Mouse (Mus musculus): ENCODE results near the gene Wfikkn2. TPM values are rescaled to one million over a fixed set of nuclear protein-coding genes. Genes with fewer than 3 reads are reported as not detected.
A peak's percentile ranks its signal among the peaks of the same experiment; 100 is the strongest.

Gene Wfikkn2
- polyA plus RNA-seq, 1 experiment from 2014 or later, result 4.1 TPM

- WGBS, result 89% methylated on average over 11 of the region's 11 CpGs
- ATAC-seq, result no peak
- H3K9ac ChIP-seq (ENCODE audit: low read depth, low read length), result no peak within 1 kb of the TSS
Observed at GRCm38 (mm10) chr11:94281199-94282181, 35.7 kb upstream of the Wfikkn2 start, which contains the start of gene Gm21885. TSS of gene Gm21885 (plus strand) at chr11:94281873.

GRCm38 (mm10) chr11:94276869-94277337 is 31.1 kb upstream of the Wfikkn2 start:
- H3K36me3 ChIP-seq (ENCODE audit: control insufficient read depth, insufficient read depth, low read length), result no peaks in the 10 kb centered on the region
- H3K9me3 ChIP-seq (replicated peaks; ENCODE audit: control insufficient read depth, low read length, poor library complexity, severe bottlenecking), result no peaks in the 10 kb centered on the region
- peak overlapping the region; percentile 17 for H3K4me3 ChIP-seq (ENCODE audit: low read depth, low read length)
- peak; percentile 81 for ATAC-seq
- no peak overlapping the region for H3K27ac ChIP-seq (ENCODE audit: low read length)
- peak overlapping the region; percentile 50 for H3K9ac ChIP-seq (ENCODE audit: low read depth, low read length)
- WGBS, result 4% methylated on average over 20 of the region's 20 CpGs
- no peaks in the 10 kb centered on the region for H3K27me3 ChIP-seq (ENCODE audit: control insufficient read depth, insufficient read depth, low read depth, low read length)
- H3K4me2 ChIP-seq (ENCODE audit: low read length), result peak overlapping the region; percentile 51
- peaks cover 7% of the 10 kb centered on the region; the same call in 1 of the 2 replicates for H3K4me1 ChIP-seq (ENCODE audit: control insufficient read depth, insufficient read depth, low read length)

More at GRCm38 (mm10) chr11:94281199-94282181, 35.7 kb upstream of the Wfikkn2 start, which contains the start of gene Gm21885:
- Histone ChIP-seq H3K36me3 (ENCODE audit: control insufficient read depth, insufficient read depth, low read length) (peaks cover 8% of the 10 kb centered on the region), H3K4me1 (ENCODE audit: control insufficient read depth, insufficient read depth, low read length) (peaks cover 6% of the 10 kb centered on the region; the same call in 1 of the 2 replicates), H3K9me3 (replicated peaks; ENCODE audit: control insufficient read depth, low read length, poor library complexity, severe bottlenecking) (no peaks in the 10 kb centered on the region), H3K27me3 (ENCODE audit: control insufficient read depth, insufficient read depth, low read depth, low read length) (no peaks in the 10 kb centered on the region), H3K27ac (ENCODE audit: low read length) (no peak within 1 kb of the TSS), H3K4me3 (ENCODE audit: low read depth, low read length) (no peak within 1 kb of the TSS), H3K4me2 (ENCODE audit: low read length) (no peak within 1 kb of the TSS)

GRCm38 (mm10) chr11:94275686-94276085 is 29.9 kb upstream of the Wfikkn2 start:
- Histone ChIP-seq H3K36me3 (ENCODE audit: control insufficient read depth, insufficient read depth, low read length) (no peaks in the 10 kb centered on the region), H3K4me3 (ENCODE audit: low read depth, low read length) (no peak overlapping the region), H3K4me2 (ENCODE audit: low read length) (no peak overlapping the region), H3K27me3 (ENCODE audit: control insufficient read depth, insufficient read depth, low read depth, low read length) (no peaks in the 10 kb centered on the region), H3K9ac (ENCODE audit: low read depth, low read length) (no peak overlapping the region), H3K4me1 (ENCODE audit: control insufficient read depth, insufficient read depth, low read length) (peaks cover 7% of the 10 kb centered on the region; the same call in 1 of the 2 replicates), H3K9me3 (replicated peaks; ENCODE audit: control insufficient read depth, low read length, poor library complexity, severe bottlenecking) (no peaks in the 10 kb centered on the region), H3K27ac (ENCODE audit: low read length) (no peak overlapping the region)
- 95% methylated on average over 2 of the region's 2 CpGs for WGBS
- no peak for ATAC-seq

- 81% methylated on average over 7 of the region's 7 CpGs for WGBS
Observed at GRCm38 (mm10) chr11:94275226-94275625, 29.4 kb upstream of the Wfikkn2 start.

GRCm38 (mm10) chr11:94274206-94274867 is 28.5 kb upstream of the Wfikkn2 start:
- Histone ChIP-seq H3K4me1 (ENCODE audit: control insufficient read depth, insufficient read depth, low read length) (peaks cover 4% of the 10 kb centered on the region; the same call in 1 of the 2 replicates), H3K36me3 (ENCODE audit: control insufficient read depth, insufficient read depth, low read length) (no peaks in the 10 kb centered on the region), H3K27ac (ENCODE audit: low read length) (no peak overlapping the region), H3K4me2 (ENCODE audit: low read length) (no peak overlapping the region), H3K9ac (ENCODE audit: low read depth, low read length) (no peak overlapping the region), H3K9me3 (replicated peaks; ENCODE audit: control insufficient read depth, low read length, poor library complexity, severe bottlenecking) (no peaks in the 10 kb centered on the region), H3K4me3 (ENCODE audit: low read depth, low read length) (no peak overlapping the region), H3K27me3 (ENCODE audit: control insufficient read depth, insufficient read depth, low read depth, low read length) (no peaks in the 10 kb centered on the region)
- no peak for ATAC-seq
- WGBS, result 93% methylated on average over 10 of the region's 10 CpGs

More at GRCm38 (mm10) chr11:94275226-94275625, 29.4 kb upstream of the Wfikkn2 start:
- H3K9ac ChIP-seq (ENCODE audit: low read depth, low read length), result no peak overlapping the region
- no peak overlapping the region for H3K4me2 ChIP-seq (ENCODE audit: low read length)
- H3K27ac ChIP-seq (ENCODE audit: low read length), result no peak overlapping the region
- peaks cover 6% of the 10 kb centered on the region; the same call in 1 of the 2 replicates for H3K4me1 ChIP-seq (ENCODE audit: control insufficient read depth, insufficient read depth, low read length)
- no peak for ATAC-seq
- H3K36me3 ChIP-seq (ENCODE audit: control insufficient read depth, insufficient read depth, low read length), result no peaks in the 10 kb centered on the region
- no peaks in the 10 kb centered on the region for H3K27me3 ChIP-seq (ENCODE audit: control insufficient read depth, insufficient read depth, low read depth, low read length)
- no peaks in the 10 kb centered on the region for H3K9me3 ChIP-seq (replicated peaks; ENCODE audit: control insufficient read depth, low read length, poor library complexity, severe bottlenecking)
- H3K4me3 ChIP-seq (ENCODE audit: low read depth, low read length), result no peak overlapping the region

GRCm38 (mm10) chr11:94272960-94273927 is 27.4 kb upstream of the Wfikkn2 start:
- Histone ChIP-seq H3K9me3 (replicated peaks; ENCODE audit: control insufficient read depth, low read length, poor library complexity, severe bottlenecking) (no peaks in the 10 kb centered on the region), H3K4me3 (ENCODE audit: low read depth, low read length) (no peak overlapping the region), H3K27ac (ENCODE audit: low read length) (no peak overlapping the region), H3K9ac (ENCODE audit: low read depth, low read length) (no peak overlapping the region), H3K36me3 (ENCODE audit: control insufficient read depth, insufficient read depth, low read length) (no peaks in the 10 kb centered on the region), H3K4me1 (ENCODE audit: control insufficient read depth, insufficient read depth, low read length) (peaks cover 4% of the 10 kb centered on the region; the same call in 1 of the 2 replicates), H3K27me3 (ENCODE audit: control insufficient read depth, insufficient read depth, low read depth, low read length) (no peaks in the 10 kb centered on the region), H3K4me2 (ENCODE audit: low read length) (no peak overlapping the region)
- WGBS, result 88% methylated on average over 21 of the region's 21 CpGs
- ATAC-seq, result no peak

GRCm38 (mm10) chr11:94271015-94271414 is 25.2 kb upstream of the Wfikkn2 start:
- H3K4me2 ChIP-seq (ENCODE audit: low read length), result no peak overlapping the region
- no peak for ATAC-seq
- no peaks in the 10 kb centered on the region for H3K4me1 ChIP-seq (ENCODE audit: control insufficient read depth, insufficient read depth, low read length)
- no peaks in the 10 kb centered on the region for H3K27me3 ChIP-seq (ENCODE audit: control insufficient read depth, insufficient read depth, low read depth, low read length)
- no peaks in the 10 kb centered on the region for H3K9me3 ChIP-seq (replicated peaks; ENCODE audit: control insufficient read depth, low read length, poor library complexity, severe bottlenecking)
- H3K4me3 ChIP-seq (ENCODE audit: low read depth, low read length), result no peak overlapping the region
- no peaks in the 10 kb centered on the region for H3K36me3 ChIP-seq (ENCODE audit: control insufficient read depth, insufficient read depth, low read length)
- H3K27ac ChIP-seq (ENCODE audit: low read length), result no peak overlapping the region
- WGBS, result 83% methylated on average over 2 of the region's 2 CpGs
- no peak overlapping the region for H3K9ac ChIP-seq (ENCODE audit: low read depth, low read length)

- H3K36me3 ChIP-seq (ENCODE audit: control insufficient read depth, insufficient read depth, low read length), result no peaks in the 10 kb centered on the region
- WGBS, result 90% methylated on average over 7 of the region's 7 CpGs
- no peak overlapping the region for H3K4me3 ChIP-seq (ENCODE audit: low read depth, low read length)
- H3K4me1 ChIP-seq (ENCODE audit: control insufficient read depth, insufficient read depth, low read length), result peaks cover 5% of the 10 kb centered on the region
- no peaks in the 10 kb centered on the region for H3K9me3 ChIP-seq (replicated peaks; ENCODE audit: control insufficient read depth, low read length, poor library complexity, severe bottlenecking)
- no peak overlapping the region for H3K9ac ChIP-seq (ENCODE audit: low read depth, low read length)
- no peak overlapping the region for H3K27ac ChIP-seq (ENCODE audit: low read length)
- ATAC-seq, result no peak
- H3K27me3 ChIP-seq (ENCODE audit: control insufficient read depth, insufficient read depth, low read depth, low read length), result no peaks in the 10 kb centered on the region
- no peak overlapping the region for H3K4me2 ChIP-seq (ENCODE audit: low read length)
Observed at GRCm38 (mm10) chr11:94269906-94270305, 24.1 kb upstream of the Wfikkn2 start.

Data from midbrain, embryonic 16.5 days (tissue).